Mouse (Mus musculus) kidney, postnatal 0 days (tissue): ENCODE measurements at regions not wholly inside any gene's neighbourhood (a gene's known extent, or its start where the extent isn't known, plus 50 kb on each side); places are given as distances from the start of the nearest gene placed in this dataset.

ENCODE experiments used
- ATAC-seq: fragments of 200-750 bp; cut with Nextera tagmentation; replicated peaks from 2 replicates; pipeline ENCODE4 v1.8.0; 2017; ENCODE audit warnings: low read depth, moderate number of reproducible peaks, moderate TSS enrichment, moderate library complexity; ENCODE audit not compliant: low FRiP score
- DNase-seq: peaks from one replicate; pipeline ENCODE4 v3.0.0-alpha.2; 2016; ENCODE audit warnings: low spot score
- H3K27ac ChIP-seq: fragments of 300-500 bp; sonication (generic); 2 replicates; pipeline ENCODE4 v1.5.1; 2014; ENCODE audit warnings: mild to moderate bottlenecking
- H3K27me3 ChIP-seq: fragments of 300-500 bp; sonication (generic); 2 replicates; pipeline ENCODE4 v1.6.1; 2014; ENCODE audit warnings: low read length, mixed read lengths; ENCODE audit not compliant: insufficient read depth
- H3K36me3 ChIP-seq: fragments of 300-500 bp; sonication (generic); 2 replicates; pipeline ENCODE4 v1.6.1; 2014; ENCODE audit warnings: low read length, mixed read lengths; ENCODE audit not compliant: insufficient read depth
- H3K4me1 ChIP-seq: fragments of 300-500 bp; sonication (generic); replicated peaks from 2 replicates; pipeline ENCODE4 v1.6.1; 2014; ENCODE audit warnings: antibody characterized with exemption, low read length, mixed read lengths; ENCODE audit not compliant: insufficient read depth
- H3K4me2 ChIP-seq: fragments of 300-500 bp; sonication (generic); 2 replicates; pipeline ENCODE4 v1.6.1; 2014; ENCODE audit warnings: mild to moderate bottlenecking, low read length, moderate library complexity, mixed read lengths
- H3K4me3 ChIP-seq: fragments of 300-500 bp; sonication (generic); replicated peaks from 2 replicates; pipeline ENCODE4 v1.5.1; 2014; ENCODE audit warnings: low read depth, low read length
- H3K9ac ChIP-seq: fragments of 300-500 bp; sonication (generic); 2 replicates; pipeline ENCODE4 v1.6.1; 2014; ENCODE audit warnings: low read depth, low read length
- H3K9me3 ChIP-seq: fragments of 300-500 bp; sonication (generic); replicated peaks from 2 replicates; pipeline ENCODE4 v1.6.1; 2016; ENCODE audit warnings: low read length, inconsistent platforms, mixed read lengths
- CTCF ChIP-seq: IDR thresholded peaks from 2 replicates; pipeline ENCODE4 v1.5.1; 2016; ENCODE audit warnings: antibody characterized with exemption, low read depth, mild to moderate bottlenecking, moderate library complexity
- WGBS: fragments of 180-500 bp; shearing (Covaris S2); extraction: QIAGEN DNeasy Blood & Tissue Kit; methylation state at CpG from one replicate; pipeline ENCODE4 v1.1.7; 2014; 5-methylcytosine and 5-hydroxymethylcytosine counted together

- DNase-seq (peak; percentile 8), ATAC-seq (no peak)
- no peak overlapping the region for H3K9ac ChIP-seq
- no peak overlapping the region for H3K4me2 ChIP-seq
- no peak overlapping the region for H3K4me3 ChIP-seq
- WGBS, result 77% methylated on average over 5 of the region's 5 CpGs
- H3K9me3 ChIP-seq, result no peaks in the 10 kb centered on the region
- TF ChIP-seq CTCF, result no peak
- H3K4me1 ChIP-seq, result no peaks in the 10 kb centered on the region
- H3K27ac ChIP-seq, result no peak overlapping the region
- H3K36me3 ChIP-seq, result no peaks in the 10 kb centered on the region
- no peaks in the 10 kb centered on the region for H3K27me3 ChIP-seq
These were observed 54.6 kb upstream of the Ccn6 start for GRCm38 (mm10) chr10:39218151-39218550.

- H3K9me3 ChIP-seq, result no peaks in the 10 kb centered on the region
- no peak overlapping the region for H3K9ac ChIP-seq
- H3K4me2 ChIP-seq, result no peak overlapping the region
- H3K27ac ChIP-seq, result no peak overlapping the region
- TF ChIP-seq CTCF, result no peak
- DNase-seq, result no peak
- H3K36me3 ChIP-seq, result no peaks in the 10 kb centered on the region
- no peak overlapping the region for H3K4me3 ChIP-seq
- H3K27me3 ChIP-seq, result no peaks in the 10 kb centered on the region
- no peaks in the 10 kb centered on the region for H3K4me1 ChIP-seq
- WGBS, result 80% methylated on average over 14 of the region's 14 CpGs
- ATAC-seq, result no peak
These were observed 52.7 kb upstream of the Ccn6 start for GRCm38 (mm10) chr10:39216142-39216904.

- no peak overlapping the region for H3K9ac ChIP-seq
- ATAC-seq, result no peak
- H3K36me3 ChIP-seq, result no peaks in the 10 kb centered on the region
- WGBS, result 71% methylated on average over 4 of the region's 4 CpGs
- no peak for DNase-seq
- no peak for TF ChIP-seq CTCF
- H3K27me3 ChIP-seq, result no peaks in the 10 kb centered on the region
- no peak overlapping the region for H3K4me3 ChIP-seq
- no peaks in the 10 kb centered on the region for H3K9me3 ChIP-seq
- no peak overlapping the region for H3K27ac ChIP-seq
- H3K4me2 ChIP-seq, result no peak overlapping the region
- H3K4me1 ChIP-seq, result no peaks in the 10 kb centered on the region
These were observed 51.0 kb upstream of the Ccn6 start for GRCm38 (mm10) chr10:39214563-39214962.
